Mouse (Mus musculus) cerebellum, adult 18-20 months (tissue): ENCODE results near the gene Hist1h4a.
"Not testable (repeated sequence)": the region's sequence is repeated elsewhere in the genome, so short reads cannot be mapped to it uniquely, and the experiment has no call there.

Experiments used
- DNase-seq, 2 experiments: peaks; one replicate each; pipeline ENCODE4 v3.0.0; 2021

The Hist1h4a gene

DNA sequence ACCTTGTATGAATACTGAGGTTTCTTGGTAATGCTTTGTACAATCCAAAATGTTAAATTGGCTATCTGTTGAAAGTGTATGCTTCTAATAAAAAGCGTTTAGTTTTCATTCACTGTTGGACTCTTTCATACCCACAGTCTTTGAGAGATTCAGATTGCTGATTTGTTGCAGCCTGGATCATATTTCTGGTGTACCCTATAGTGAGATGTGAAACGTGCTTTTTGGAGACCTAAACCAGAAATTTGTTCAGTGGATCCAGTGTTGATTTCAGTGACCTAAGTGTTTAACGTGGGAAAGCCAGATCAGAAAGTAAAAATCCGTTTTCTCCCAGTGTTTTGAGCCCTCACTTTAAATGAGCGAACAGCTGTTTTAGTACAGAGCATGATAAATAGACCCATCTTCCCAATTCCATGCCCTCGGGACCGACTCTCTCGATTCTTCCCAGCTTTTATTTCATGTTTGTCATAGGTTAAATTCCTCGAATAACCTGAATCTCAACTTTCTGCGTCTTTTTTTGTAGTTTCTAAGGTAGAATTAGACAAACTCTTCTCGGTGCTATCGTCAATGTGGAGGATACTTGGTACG, 20.7 kb downstream of the Hist1h4a start:
- DNase-seq: no peak

DNA sequence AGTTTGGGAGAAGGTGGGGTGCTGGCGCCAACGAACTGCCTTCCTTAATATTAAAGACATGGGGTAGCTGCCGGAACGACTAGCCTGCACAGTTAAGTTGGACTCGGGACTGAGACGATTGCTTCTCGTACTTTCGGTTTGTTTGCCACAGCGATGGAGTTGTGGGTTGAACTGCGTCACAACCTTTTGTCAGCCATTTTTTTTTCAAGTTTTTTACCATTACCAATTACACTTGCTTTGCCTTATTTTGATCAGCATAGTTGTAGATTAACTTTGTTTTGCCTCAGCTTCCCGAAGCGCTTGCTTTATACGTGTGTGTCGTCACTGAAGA, 21.1 kb downstream of the Hist1h4a start:
- DNase-seq: no peak

DNA sequence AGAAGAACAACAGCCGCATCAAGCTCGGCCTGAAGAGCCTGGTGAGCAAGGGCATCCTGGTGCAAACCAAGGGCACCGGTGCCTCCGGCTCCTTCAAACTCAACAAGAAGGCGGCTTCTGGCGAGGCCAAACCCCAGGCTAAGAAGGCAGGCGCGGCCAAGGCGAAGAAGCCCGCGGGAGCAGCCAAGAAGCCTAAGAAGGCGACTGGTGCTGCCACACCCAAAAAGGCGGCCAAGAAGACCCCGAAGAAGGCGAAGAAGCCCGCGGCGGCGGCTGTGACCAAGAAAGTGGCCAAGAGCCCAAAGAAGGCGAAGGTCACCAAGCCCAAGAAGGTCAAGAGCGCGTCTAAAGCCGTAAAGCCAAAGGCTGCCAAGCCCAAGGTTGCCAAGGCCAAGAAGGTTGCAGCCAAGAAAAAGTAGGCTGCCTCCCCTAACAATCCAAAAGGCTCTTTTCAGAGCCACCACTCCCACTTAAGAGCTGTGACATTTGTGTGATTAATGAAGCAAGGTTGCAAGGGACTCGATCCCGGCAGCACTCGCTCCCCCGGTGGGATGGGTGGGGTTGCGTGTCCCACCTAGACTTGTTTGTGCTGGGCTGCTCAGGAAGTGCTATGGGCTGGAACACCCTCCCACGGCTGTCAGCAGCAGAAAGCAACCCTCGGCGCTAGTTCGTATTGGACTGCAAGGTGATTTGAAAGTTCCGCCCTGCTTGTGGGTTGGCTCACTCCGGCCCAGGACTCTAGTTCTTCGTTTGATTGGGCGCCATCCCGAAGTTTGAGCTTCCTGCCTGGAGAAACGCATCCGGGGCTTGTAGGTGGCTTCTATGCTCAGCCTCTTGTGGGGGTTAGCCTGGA, 21.7 kb downstream of the Hist1h4a start:
- peak; percentile 84 to 94 for DNase-seq

DNA sequence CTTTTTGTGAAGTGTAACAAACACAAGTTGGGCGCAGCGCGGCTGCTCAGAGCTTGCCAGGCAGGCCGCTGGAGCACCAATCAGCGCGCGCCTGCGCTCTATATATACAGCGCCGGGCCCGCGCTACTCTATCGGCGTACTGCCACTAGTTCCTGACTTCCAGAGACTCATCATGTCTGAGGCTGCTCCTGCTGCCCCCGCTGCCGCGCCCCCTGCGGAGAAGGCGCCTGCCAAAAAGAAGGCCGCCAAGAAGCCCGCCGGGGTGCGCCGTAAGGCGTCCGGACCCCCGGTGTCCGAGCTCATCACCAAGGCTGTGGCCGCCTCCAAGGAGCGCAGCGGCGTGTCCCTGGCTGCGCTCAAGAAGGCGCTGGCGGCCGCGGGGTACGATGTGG, 22.4 kb downstream of the Hist1h4a start, which contains the start of gene Hist1h1c:
Gene Hist1h1c (plus strand): TSS at position 132 of the 392 bp plus-strand sequence.
- DNase-seq: peak; percentile 74 to 78

DNA sequence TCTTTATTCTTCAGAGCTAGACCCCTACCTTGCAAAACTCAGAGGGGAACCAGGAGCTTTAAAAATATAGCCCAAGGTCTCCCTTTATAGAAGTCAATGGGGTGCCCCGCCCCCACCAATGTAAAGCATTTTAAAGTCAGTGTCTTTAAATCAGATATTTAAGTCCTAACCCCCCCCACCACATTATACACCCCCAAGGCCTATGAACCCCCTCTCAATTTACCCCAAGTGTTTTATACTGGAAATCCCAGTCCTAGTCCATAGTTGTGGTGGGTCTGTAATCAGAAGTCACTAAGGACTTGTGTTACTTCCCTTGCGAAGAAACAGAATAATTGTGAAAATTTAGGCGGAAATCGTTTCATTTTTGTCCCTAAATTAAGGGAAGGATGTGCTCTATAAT, 23.0 kb downstream of the Hist1h4a start:
- no peak for DNase-seq

DNA sequence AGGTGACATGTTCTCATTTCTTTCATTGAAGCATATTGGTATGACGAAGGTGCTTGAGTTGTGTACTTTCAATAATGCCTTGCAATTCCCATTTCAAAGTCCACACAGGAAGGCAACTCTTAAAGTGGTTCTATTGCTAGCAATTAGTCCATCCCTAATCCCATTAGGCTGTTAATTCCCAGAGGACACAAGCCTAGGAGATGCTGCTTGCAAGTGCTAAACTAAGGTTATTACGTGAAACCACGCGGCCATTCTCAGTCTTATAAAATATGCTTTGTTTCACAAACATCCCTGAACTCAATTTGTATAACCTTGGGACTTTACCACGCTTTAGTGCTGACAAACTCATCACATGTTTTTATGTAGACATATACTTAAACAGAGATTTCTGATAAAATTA, 23.9 kb downstream of the Hist1h4a start:
- DNase-seq: no peak

DNA sequence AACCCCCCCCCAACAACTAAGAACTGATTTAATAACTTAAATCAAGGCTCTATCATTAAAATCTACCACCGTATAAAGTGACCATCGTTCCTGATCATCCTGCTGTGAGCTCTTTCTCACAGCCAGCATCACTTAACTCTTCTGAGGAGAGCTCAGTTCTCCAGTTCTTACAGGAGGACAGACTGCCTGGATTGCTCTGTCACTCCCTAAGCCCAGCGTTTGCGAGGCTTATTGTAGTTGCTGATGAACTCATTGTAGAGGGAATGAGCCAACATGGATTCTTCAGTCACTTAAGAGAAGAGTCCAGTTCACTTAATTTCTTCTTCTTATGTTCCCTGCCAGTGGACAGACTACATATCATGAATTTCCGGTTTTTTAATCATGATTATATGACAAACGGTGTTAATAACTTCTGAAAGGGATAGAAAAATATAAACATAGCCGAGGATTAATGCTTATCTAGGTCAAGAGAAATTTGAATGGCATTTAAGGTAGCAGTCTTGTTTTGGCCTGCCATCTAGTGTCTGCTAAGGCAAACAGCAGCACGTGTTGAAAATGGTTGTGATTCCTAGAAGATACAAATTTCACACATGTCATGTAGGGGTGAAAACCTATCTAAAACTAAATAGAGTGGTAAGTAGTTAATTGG, 28.8 kb downstream of the Hist1h4a start:
- DNase-seq: peak; percentile 33 to 40

DNA sequence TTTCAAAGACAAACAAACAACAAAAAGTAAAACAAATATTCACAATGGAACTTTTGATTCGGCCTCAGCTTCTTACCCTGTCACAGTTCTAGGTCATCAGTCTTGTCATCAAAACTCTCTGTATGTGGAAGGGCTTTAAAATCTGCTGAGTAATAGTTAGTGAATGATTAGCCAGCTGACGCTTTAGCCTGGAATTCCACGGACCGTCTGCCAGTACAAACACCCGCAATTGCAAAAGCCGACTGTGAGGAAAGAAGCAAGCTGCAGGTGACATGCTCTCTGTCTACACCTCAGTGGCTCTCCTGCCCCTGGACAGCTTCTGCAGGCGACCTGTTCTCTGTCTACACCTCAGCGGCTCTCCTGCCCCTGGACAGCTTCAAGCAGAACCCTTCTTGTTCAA, 30.6 kb downstream of the Hist1h4a start:
- no peak for DNase-seq

DNA sequence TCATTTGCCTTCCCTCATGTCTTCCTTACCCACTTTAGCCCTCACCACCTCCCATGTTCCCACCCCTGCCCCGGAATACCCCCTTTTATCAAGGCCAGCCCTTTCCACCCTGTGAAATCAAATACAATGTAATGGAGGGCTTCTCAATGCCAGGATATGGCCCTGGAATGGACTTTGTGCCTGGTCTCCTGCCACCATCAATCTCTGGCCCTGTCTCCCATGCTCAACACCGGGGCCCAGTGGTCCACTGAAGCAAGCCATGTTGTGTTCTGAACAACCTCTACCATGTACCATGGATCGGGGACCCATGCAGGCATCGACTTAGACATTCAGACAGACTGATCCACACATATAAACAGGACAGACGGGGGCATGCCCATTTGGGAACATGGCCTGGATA, 31.3 kb downstream of the Hist1h4a start:
- no peak for DNase-seq

DNA sequence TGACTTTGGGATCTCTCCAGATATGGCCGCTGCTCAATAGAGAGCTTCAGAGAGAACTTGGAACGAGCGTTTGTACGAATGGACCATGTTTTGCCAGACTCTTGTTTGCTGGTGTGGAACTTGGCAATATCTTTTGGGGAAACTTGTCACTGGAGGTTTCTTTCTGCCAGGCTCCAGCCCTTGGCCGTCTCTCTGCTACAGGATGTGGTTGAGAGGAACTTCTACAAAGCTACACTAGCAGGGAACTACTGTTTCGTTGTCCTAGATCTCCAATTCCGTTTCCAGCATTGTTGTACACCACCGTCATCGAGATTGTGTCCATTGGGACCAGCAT, 31.9 kb downstream of the Hist1h4a start:
- no peak for DNase-seq

DNA sequence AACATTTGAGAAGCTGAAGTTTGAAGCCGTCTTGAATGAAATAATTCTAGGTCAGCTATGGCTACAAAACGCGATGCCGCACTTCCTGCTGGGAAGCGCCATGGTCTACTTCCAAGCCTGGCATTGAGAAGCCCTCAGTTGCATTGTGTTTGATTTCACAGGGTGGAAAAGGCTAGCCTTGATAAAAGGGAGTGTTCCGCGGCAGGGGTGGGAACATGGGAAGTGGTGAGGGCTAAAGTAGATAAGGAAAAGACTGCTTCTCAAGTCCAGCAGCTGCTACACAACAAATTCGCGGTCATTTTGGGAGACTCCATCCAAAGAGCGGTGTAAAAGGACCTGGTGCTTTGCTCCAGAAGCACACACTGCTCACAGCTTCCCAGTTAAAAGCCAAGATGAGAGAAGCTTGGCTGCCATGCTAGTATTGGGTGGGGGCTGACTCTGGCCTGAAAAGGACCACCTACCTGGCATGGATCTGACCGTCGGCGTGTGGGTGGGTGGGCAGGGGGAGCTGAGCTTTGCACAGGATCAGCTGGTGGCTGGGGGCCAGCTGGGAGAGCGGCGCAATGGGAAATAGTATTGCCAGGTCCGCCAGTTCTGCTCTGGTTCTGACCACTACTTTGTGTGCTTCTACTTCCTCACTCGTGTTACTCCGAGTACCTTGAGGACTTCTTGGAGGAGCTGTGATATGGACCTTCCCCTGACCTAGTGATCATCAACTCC, 32.4 kb downstream of the Hist1h4a start:
- DNase-seq: no peak

DNA sequence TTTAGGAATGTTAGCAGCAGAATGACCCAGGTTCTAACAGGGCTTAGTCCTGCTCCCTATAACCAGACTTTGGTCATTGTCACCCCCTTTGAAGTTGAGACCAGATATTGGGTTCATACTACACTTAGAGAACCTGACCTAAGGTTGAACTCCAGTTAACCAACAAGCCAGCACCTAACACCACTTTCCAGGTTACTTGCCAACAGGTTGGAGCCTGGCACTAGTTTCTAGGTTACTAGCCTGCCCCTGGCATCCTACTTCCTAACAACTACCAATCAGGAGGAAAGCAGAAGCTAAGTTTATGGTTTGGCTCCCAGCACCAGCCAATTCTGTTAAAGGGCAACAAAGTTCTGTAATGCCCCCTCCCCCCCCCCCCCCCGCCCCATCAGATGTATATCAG, 35.8 kb downstream of the Hist1h4a start:
- DNase-seq: no peak

DNA sequence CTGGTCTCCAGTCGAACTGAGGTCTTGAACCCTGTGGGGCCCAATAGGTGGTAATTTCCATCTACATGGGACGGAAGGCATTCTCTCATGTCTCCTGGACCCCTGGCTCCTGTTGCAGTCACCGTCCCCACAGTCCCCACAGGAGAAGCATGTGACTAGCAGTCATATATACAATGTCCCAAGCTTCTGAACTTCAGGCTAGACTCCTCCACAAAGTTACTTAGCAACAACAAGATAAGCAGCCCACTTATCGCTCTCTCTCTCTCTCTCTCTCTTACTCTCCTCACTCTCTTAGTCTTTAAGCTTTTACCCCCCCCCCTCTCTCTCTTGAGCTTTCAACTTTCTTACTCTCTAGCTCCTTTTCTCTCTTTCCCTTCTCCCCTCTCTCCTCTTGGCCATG, 36.8 kb downstream of the Hist1h4a start:
- no peak for DNase-seq

DNA sequence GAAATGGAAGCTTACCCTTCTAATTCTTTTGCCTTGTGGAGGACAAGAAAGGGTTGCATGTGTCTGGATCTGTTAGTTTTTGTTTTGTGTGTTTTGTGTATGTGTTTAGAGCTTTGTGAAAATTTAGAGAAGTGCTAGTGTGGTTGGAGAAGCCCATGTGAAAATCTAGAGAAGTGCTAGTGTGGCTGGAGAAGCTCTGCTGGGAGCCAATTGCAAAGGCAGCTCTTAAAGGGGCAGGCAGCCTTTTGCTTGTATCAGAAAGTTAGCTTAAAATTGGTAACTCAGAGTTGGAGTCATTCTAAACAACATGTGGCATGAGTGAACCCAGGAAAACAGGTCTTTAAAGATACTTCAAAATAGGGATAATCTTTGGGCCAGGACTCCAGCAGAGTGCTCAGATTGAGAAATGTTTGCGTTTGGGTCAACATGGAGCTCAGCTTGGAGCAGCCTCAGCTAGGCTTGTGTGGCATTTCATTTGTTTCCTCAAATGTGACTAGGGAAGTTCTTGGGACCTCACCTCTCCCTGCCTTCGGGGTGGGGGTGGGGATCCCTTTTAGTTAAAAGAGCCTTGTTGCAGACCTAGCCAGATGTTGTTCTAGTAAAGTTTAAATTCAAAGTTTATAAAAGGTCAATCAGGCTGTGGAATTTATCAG, 43.3 kb downstream of the Hist1h4a start:
- not testable (repeated sequence) for DNase-seq

DNA sequence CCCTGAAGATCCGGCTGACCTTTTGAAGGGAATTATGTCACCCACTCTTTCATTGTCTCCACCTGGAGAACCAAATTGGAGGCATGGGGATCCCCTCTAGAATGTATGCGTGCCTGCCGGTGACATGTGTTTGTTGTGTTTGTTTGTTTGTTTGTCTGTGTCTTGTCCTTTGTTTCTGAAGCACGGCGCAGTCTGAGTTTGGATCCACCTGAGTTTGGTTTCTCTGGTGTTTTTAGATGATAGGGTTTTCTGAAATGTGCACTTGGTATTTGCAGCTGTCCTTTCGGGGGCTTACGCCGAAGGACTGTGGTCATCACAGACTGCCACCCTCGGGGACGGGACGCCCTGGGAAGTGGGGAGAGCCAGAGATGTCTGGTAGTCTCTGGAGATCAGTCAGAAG, 43.9 kb downstream of the Hist1h4a start:
- DNase-seq: no peak

DNA sequence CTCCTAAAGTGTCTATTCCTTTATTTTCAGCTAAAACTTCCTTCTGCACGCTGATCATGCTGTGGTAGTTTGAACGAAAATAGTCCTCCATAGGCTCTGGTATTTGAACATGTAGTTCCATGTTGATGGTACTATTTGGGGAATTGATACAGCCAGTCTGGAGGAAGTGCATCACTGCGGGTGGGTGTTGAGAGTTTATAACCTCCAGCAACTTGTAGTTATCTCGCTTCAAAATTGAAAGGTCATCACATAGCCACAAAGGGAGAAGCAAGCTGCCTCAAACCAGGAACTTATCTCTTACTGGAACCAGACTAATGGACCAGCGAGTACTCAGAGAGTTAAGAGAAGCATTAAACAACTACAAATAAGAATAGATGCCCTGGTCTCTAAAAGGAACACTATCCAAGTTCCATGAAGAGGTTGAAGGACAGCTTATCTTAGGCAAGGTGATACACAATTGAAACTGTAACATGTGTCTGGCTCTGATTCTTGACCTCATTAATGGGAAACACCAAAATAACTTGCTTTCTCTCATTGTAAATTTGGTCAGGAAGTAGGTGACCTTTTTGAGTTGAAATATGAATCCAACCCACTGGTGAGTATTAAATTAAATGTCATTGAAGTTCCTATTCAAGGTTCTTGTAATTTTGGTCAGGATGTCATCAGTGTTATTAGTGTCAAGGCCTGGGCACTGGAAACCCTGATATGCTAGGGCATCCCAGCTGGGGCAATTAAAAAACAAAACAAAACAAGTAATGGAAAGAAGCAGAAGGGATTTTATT, 44.6 kb downstream of the Hist1h4a start:
- DNase-seq: no peak
